Comparison of ENCODE assay signal across 19 mouse cellular contexts in the genomic region with DNA sequence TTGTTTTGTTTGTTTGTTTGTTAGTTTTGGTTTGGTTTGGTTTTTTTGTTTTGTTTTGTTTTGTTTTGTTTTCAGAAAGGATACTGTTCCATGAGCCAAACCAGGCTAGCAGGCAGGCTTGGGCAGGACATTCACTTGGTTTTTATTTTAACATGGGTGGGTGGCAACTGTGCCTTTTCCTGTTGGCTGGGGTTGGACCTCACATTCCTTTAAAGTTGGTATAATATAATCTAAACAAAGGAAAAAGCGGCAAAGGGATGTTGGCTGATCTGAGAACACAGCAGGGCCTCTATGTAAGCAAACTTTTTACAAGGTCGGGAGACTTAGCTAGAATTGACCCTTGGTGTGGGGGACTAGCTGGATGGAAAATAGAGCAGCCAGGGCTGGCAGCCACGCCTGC.
"Had no signal": no experiment of that assay in that cellular context is flagged by ENCODE, and none has a peak within 500 bp of the region (broad histone marks: within the 10 kb centered on the region; RNA-seq: fewer than 3 reads in every experiment).

No protein-coding gene starts in this region.

- H3K9ac ChIP-seq: liver, embryonic 13.5 days; liver, embryonic 15.5 days; liver, postnatal 0 days; lung, embryonic 14.5 days; midbrain, embryonic 12.5 days; neural tube, embryonic 13.5 days; neural tube, embryonic 15.5 days; stomach, embryonic 15.5 days had no signal

- H3K27ac ChIP-seq: liver, embryonic 13.5 days; liver, embryonic 15.5 days; midbrain, embryonic 10.5 days; midbrain, embryonic 12.5 days; neural tube, embryonic 13.5 days; neural tube, embryonic 15.5 days; stomach, embryonic 15.5 days; stomach, postnatal 0 days had no signal

- H3K4me1 ChIP-seq: liver, embryonic 13.5 days; liver, embryonic 15.5 days; neural tube, embryonic 15.5 days had no signal

- H3K36me3 ChIP-seq: liver, embryonic 13.5 days; liver, embryonic 15.5 days; midbrain, embryonic 10.5 days; midbrain, embryonic 12.5 days; neural tube, embryonic 13.5 days; neural tube, embryonic 15.5 days; stomach, embryonic 15.5 days had no signal

- DNase-seq: liver; liver, embryonic 13.5 days; liver, postnatal 0 days; lung, embryonic 14.5 days; midbrain, embryonic 14.5 days; right cerebral cortex, postnatal 14 days; thymus, adult 2 months; thymus, postnatal 25 days; thymus, postnatal 4 days had no signal

- ATAC-seq: liver, postnatal 0 days; midbrain, embryonic 16.5 days had no signal

- H3K9me3 ChIP-seq: liver, embryonic 13.5 days; liver, embryonic 15.5 days; midbrain, embryonic 10.5 days; midbrain, embryonic 12.5 days; neural tube, embryonic 13.5 days; neural tube, embryonic 15.5 days; stomach, embryonic 15.5 days had no signal

- H3K4me3 ChIP-seq: liver, embryonic 13.5 days; liver, embryonic 15.5 days; midbrain, embryonic 10.5 days; midbrain, embryonic 12.5 days; myocyte; neural tube, embryonic 13.5 days; neural tube, embryonic 15.5 days; stomach, embryonic 15.5 days had no signal

- H3K4me2 ChIP-seq: liver, embryonic 11.5 days; liver, embryonic 13.5 days; liver, embryonic 15.5 days; lung, embryonic 14.5 days; midbrain, embryonic 12.5 days; neural tube, embryonic 13.5 days; neural tube, embryonic 15.5 days; stomach, embryonic 15.5 days had no signal

- H3K27me3 ChIP-seq: liver, embryonic 13.5 days; liver, embryonic 15.5 days; midbrain, embryonic 12.5 days; neural tube, embryonic 13.5 days; neural tube, embryonic 15.5 days; stomach, embryonic 15.5 days had no signal
